Mouse (Mus musculus) thymus, adult 2 months (tissue): Measurements from ENCODE around the gene Nfrkb.

Source experiments
- CTCF ChIP-seq: fragments of 200-500 bp; IDR thresholded peaks from 2 replicates; pipeline ENCODE4 v1.5.1; 2012; ENCODE audit warnings: mild to moderate bottlenecking, control low read depth, low read length, moderate library complexity, borderline replicate concordance; ENCODE audit not compliant: control insufficient read depth, poor library complexity, insufficient read depth; ENCODE audit errors: extremely low read depth
- POLR2A ChIP-seq: fragments of 200-500 bp; IDR thresholded peaks from 2 replicates; pipeline ENCODE4 v1.6.1; 2012; ENCODE audit warnings: mild to moderate bottlenecking, low read length, control low read depth, moderate library complexity; ENCODE audit not compliant: control insufficient read depth, poor library complexity, insufficient read depth; ENCODE audit errors: extremely low read depth

GRCm38 (mm10) chr9:31444236-31444635 is 58.2 kb downstream of the Nfrkb start:
- no peak for TF ChIP-seq POLR2A
- no peak for TF ChIP-seq CTCF
